Mouse (Mus musculus): ENCODE data around the gene March7.
A peak's percentile ranks its signal among the peaks of the same experiment; 100 is the strongest.

The March7 gene

DNA sequence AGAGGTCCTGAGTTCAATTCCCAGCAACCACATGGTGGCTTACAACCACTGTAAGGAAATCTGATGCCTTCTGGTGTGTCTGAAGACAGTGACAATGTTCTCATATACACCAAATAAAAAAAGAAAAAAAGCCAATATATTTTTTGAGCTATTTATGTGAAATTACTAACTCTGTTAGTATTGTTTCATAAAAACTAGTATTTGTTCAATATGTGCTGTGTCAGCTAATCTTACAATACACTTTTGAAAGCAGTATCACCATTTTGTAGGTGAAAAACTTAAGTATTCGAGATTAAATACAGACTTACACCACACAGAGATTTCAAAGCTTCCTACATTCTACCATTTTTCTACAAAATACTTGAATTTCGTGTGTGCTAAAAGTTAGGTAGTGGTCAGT, 5.0 kb downstream of the March7 start:
- no peak for DNase-seq (ENCODE audit: low read depth, low spot score)

DNA sequence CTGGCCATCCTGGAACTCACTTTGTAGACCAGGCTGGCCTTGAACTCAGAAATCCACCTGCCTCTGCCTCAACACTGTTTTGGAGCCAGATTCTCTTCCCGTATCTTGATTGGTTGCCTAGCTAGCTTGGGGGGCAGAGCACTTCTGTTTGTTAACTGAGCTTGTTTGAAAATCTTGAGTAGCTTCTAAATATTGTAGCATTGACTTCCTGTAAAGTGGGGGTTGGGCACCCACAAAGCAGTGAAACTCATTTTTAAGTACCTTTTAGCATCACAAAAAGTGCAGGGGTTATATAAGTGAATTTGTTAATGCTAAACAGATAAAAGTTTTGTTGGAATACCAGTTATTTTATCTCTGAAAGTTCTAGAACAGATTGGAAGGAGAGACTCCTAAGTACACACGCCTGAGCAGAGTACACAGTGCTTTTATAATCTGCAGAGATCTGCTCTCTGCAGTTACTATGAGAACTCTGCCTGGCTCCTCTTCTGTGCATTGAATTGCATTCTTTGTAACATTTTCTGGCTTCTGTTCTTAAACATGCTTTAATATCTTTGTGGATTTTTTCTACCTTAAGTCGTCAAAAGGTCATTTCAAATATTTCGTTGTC, 7.0 kb downstream of the March7 start:
- peak; percentile 42 for DNase-seq (ENCODE audit: low read depth, low spot score)

DNA sequence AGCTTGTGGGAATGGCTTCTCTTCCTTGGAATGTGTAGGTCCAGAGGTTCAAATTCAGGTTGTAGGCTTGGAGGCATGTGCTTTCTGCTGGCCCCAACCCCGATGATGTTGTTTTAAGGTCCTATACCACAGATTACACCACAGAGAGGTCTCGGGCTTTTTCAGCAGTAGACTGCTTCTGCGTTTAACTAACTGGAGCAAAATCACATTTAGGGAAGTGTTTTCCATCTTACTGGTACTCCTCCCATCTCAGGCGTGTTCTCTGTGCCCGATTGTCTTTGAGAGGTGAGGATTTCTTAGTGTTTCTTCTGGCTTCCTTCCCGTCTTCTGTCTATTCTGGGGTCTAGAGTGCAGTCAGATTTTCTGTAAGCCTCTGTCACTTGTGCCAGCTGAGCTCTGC, 7.9 kb downstream of the March7 start:
- DNase-seq (ENCODE audit: low read depth, low spot score): no peak

DNA sequence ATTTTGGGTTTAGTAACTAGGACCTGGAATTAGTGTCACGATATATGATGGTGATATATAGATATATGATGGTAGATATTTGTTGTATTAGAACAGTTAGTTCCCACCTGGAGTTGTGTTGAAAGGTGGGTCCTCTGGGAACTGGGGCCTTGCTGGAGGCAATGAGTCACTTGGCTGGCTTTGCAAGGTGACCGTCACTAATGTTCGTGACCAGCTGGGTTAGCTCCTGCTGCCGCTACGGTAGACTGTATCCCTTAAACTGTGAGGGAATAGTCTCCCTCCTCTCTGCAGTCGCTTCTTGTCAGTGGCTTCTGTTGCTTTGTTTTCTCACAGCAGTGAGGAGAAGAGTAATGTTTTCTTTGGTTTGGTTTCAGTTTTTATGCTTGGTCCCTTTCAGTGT, 11.5 kb downstream of the March7 start:
- no peak for DNase-seq (ENCODE audit: low read depth, low spot score)

DNA sequence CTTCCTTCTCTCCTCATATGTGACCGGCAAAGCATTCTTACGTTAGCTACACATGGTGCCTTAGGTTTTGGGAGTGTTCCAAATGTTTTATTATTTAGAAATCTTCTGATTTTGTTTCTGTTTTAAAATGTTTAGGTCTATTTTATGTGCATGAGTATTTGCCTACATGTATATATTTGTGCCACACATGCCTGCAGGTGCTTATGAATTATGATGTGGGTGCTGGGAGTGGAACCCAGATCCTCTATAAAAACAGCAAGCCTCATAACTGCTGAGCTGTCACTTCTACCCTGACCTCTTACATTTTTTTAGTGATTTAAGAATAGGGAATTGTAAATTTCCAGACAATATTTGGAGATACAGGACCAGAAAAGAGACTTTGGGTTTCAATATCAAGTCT, 12.3 kb downstream of the March7 start:
- DNase-seq (ENCODE audit: low read depth, low spot score): no peak

DNA sequence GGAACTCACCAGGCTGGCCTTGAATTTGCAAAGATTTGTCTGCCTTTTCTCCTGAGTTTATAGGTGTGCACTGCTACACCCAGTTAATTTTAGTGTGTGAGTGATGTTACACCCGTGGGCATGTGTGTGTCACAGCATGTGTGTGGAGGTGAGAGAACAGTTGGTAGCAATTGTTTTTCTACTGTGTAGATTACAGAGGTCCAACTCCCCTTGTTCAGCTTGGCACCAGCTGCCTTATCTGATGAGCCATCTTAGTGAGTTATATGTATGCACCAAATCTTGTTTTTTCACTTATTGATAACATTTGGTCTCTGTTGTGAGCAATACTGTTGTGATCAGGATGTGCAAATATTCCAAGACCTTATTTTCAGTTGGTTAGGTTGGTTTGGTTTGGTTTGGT, 13.8 kb downstream of the March7 start:
- DNase-seq (ENCODE audit: low read depth, low spot score): no peak

DNA sequence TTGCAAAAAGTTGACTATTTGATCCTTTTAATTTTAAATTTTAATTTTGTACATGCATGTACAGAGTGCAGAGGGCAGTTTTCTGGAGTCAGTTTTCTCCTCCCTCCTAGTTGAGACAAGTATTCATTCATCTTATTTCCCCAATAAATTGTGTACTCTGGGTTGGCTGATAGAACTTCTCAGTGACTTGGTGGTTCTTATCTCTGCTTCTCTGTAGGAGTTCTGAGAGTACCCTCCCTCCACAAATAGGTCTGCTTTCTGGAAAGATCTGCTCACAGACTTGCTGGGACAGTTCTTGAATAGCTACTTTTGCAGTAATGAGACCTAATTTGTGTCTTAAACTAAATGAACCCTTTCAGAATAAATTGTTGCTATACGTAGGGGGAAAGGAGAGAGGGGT, 18.8 kb downstream of the March7 start:
- DNase-seq (ENCODE audit: low read depth, low spot score): no peak

DNA sequence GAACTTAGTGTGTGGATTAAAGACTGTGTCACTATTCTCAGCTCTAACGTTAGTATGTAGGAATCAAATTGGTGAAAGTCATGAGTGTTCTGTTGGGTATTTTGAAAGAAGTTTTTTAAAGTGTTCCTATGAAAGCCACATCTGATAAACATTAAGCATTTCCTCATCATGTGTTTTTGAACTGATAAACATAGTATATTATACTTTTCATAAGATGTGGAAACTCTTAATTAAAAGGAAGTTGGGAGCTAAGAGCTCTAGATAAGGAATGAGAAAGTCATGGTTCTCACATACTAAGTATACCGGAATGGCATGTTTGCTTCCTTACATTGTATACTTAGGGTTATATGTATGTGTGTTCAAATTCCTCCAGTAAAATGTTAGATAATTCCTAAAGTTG, 20.7 kb downstream of the March7 start:
- DNase-seq (ENCODE audit: low read depth, low spot score): no peak

DNA sequence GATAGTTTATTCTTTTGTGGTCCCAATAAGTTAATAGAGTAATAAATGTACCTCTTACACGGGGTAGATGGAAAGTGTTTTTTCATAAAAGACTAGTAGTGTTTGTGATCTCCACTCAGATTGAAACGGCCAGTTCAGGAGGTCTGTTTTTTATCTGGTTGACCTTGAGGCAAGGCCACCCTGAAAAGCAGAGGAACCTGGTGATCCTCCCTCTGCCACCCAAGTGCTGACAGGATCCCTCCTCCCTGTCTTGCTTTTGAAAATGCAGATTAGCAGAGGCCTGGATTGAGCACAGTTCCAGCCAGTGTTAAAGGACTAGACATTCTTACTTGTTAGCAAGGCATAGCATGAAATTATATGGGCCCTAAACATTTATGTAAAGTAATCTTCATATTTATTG, 23.5 kb downstream of the March7 start:
- no peak for DNase-seq (ENCODE audit: low read depth, low spot score)

DNA sequence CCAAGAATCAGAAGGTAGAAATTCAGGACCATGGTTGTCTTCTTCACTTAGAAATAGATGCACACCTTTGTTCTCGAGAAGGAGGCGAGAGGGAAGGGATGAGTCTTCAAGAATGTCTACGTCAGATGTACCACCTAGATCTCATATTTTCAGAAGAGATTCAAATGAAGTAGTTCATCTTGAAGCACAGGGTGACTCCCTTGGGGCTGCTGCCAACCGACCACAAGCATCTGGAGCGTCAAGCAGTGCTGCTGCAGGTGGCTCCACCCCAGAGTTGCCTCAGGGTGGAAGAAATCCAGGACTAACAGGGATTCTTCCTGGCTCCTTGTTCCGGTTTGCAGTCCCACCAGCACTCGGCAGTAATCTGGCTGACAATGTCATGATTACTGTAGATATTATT, 24.8 kb downstream of the March7 start:
- no peak for DNase-seq (ENCODE audit: low read depth, low spot score)

DNA sequence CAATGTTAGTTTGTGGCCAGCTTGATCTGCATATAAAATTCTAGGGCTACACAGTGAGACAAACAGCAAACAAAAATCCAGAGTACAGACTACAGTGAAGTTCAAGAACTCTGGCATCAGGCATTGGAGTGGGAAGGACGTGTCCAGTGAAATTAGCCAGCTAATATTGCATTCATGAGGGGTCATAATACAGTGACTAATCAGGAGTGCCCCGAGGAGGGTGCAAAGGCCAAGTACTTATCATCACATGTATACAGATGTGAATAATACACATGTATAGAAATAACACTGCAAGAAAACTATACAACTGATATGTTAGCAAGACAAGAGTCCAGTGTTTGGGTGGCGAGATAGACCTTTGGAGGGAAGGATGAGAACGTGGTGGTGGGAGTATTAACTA, 43.1 kb downstream of the March7 start:
- DNase-seq (ENCODE audit: low read depth, low spot score): no peak

DNA sequence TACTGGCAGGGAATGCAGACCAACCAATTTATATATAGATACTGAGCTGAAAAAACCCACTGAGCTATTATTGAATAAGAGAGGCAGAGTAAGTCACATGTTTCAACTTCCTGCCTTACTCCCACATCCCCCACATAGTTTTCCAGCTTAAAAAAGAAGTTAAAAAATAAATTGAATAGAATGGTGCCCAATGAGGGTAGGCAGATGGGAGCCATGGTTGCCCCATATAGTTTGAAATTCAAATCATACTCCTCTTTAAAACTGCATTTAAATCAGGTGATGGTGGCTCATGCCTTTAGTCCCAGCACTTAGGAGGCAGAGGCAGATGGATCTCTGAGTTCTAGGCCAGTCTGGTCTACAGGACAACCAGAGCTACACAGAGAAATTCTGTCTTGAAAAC, 43.8 kb downstream of the March7 start:
- DNase-seq (ENCODE audit: low read depth, low spot score): no peak

DNA sequence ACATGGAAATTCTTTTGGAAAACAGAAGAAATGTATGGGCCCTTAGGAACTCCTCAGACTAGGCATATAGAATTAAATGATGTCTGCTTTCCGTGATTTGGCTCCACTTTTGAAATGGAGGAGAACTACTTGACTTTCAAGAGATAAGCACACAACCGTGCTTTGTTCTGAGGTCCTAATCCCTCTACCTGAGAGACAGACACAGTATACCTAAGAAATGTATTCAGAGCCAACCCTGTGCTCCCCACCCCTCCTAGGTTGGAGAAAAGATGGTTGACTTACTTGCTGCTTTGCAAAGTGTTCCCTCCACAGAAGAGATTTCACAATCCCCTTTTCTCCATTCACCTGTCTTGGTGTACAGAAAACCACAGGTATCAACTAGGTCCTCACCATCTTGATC, 47.1 kb downstream of the March7 start:
- no peak for DNase-seq (ENCODE audit: low read depth, low spot score)

DNA sequence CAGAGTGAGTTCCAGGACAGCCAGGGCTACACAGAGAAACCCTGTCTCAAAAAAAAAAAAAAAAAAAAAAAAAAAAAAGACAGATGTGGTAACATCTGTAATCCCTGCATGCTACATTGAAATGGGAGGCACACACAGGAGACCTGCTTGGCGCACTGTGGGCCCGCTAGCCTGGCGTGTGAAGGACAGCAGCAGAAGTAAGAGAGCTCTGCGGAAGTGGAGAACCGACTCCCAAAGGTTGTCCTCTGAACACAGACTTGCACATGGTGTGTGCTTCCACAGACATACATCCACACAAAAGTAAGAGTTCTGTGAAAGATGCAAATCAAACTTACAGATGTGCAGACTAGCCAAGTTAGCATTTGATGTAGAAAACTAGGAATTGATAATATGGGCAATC, 49.5 kb downstream of the March7 start:
- no peak for DNase-seq (ENCODE audit: low read depth, low spot score)

DNA sequence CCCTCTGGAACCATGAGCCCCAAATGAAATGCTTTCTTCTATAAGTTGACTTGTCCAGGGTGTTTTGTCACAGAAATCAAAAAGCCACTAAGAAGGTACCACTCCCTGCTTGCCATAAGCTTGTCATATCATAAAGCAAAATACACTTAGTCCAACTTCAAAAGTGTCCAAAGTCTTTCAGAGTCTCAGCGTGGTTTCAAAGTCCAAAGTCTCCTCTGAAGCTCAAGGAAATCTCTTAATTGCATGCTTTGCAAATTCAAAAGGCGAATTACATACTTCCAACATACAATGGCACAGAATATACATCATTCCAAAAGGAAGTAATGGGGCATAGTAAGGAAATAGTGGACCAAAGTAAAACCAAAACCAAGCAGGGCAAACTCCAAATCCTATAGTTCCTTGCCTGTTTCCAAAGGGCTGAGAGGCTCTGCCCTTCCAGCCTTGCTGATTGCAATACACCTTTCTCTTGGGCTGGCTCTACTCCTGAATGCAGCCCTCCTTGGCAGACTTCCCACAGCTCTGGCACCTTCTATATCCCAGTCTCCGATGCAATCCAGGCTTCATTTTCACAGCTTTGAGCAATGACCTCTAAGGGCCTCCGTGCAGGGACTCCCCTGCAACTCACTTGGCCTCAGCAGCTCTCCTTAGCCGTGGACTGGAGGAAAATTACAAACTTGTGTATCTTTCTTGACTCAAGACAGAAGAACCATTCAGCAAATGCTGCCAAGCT, 51.1 kb downstream of the March7 start:
- no peak for DNase-seq (ENCODE audit: low read depth, low spot score)

DNA sequence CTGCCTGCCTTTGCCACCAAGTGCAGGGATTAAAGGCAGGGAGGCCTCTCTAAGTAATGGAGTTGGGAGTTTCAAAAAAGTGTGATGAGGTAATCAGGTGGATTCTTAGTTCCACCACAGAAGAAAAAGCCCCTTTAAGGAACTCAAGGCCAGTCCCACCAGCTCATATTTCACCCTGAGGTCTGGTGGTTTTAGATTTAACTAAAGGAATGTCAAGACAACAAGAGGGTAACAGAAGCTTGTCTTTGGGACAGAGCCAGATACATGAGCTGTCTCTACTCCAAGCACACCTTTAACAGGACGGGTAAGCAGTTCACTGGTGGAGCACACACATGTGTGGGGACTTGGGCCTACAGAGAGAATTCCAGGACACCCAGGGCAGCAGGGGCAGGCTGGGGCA, 57.9 kb downstream of the March7 start:
- no peak for DNase-seq (ENCODE audit: low read depth, low spot score)

DNA sequence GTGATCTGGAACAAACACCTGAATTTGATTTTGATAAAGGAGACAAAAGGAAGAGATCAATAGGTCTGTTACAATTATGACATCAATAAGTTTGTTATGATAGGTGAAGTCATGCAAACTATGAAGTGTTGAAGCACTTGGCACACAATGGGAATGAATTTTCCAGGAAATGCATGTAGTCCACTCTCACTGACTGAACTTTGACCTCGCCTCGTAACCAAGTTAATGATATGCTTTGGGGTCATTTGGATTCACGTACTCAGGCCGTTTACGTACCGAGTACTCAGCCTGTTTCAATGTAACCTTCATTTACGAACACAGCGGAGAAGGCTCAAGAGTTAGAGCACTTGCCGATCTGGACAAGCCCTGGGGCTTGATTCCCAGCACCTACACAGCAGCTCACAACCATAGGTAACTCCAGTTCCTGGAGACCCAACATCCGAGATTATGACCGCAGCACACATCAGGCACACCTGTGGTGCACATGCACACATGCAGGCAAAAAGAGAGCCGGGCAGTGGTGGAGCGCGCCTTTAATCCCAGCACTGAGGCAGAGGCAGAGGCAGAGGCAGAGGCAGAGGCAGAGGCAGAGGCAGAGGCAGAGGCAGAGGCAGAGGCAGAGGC, 60.3 kb downstream of the March7 start:
- DNase-seq (ENCODE audit: low read depth, low spot score): no peak

DNA sequence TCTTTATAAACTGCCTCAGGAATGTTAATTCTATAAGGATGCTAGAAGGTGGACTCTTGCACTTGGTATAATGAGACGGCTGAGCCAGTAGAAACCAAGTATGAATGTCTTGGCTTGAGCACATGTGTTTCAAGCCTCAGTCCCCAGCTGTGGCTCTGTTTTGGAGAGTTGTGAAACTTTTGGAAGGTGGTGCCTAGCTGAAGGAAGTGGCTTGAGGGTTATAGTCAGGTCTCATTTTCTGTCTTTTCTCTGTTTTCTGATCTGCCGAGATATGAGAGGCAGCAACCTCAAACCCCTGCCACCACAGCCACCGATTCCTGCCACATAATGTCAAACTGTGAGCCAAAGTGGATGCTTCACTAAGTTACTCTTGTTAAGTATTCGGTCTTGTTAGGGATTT, 68.9 kb downstream of the March7 start:
- no peak for DNase-seq (ENCODE audit: low read depth, low spot score)

DNA sequence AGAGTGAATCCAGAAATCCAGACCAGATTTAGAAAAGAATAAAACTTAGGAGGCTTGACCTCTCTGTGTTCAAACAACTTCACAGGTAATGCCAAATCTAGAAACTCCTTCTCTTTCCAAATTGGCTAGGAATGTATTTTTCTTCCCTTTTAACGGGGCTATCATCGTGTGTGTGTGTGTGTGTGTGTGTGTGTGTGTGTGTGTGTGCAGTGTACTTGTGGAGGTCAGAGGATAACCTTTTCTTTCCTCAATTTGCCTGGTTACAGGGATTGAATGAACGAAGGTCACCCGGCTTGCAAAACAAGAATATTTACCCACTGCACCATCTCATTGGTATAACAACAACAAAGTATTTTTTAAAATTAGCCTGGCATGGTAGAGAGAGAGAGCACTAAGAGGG, 72.9 kb downstream of the March7 start:
- no peak for DNase-seq (ENCODE audit: low read depth, low spot score)

DNA sequence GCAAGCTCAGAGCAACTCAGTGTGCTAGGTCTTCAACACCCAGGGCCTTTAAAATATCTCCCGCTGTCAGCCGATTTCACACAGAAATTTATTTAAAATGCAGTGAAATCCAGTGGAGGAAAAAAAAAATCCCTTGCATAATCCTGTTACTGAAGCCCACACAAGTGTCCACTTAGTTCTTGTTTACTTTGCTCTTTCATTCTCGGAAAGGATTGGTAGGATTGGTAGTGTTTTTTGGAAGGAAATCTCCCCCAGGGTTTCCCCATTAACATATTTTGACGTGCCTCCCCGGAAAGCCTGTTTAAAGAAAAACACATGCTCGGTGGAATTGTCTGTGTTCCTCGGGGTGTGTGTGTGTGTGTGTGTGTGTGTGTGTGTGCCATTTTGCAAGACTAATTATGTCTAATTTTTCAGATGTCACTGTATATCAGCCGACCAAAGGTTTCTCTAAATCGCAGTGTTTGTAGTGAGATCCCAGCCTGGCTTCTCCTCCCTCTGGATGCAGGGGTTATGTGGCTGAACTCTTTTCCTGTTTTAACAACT, 73.6 kb downstream of the March7 start:
- no peak for DNase-seq (ENCODE audit: low read depth, low spot score)

DNA sequence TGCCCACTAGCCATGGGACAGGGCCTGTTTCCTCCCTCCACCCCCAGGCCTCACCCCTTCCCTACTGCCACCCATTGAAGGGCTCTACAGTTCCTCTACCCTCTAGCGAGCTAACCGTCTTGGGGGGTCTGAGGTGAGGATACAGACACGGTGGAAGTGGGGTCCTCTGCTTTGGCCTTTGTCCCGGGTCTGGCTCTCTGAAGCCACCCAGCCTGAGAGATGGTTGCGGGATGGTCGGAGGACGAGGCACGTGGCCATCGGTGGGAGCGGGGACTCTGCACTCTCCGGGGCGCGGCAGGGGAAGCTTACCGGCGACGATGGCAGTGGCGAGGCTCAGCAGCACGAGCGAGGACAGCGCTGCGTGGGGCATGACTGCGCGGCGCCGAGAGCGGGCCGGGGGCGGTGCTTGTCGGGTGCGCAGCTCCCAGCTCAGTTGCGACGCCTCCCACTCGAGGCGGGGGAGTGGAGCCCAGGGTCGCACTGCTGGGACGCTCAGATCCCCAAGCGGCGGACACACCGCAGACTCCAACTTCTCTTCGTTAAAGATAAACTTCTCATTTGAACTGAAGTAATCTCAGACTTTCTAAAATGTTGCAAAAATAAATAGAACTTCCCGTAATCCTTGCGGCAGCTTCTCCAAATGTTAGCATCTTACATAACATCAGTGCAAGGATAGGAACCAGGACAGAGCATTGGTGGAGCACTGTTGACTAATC, 74.2 kb downstream of the March7 start:
- DNase-seq (ENCODE audit: low read depth, low spot score): no peak

DNA sequence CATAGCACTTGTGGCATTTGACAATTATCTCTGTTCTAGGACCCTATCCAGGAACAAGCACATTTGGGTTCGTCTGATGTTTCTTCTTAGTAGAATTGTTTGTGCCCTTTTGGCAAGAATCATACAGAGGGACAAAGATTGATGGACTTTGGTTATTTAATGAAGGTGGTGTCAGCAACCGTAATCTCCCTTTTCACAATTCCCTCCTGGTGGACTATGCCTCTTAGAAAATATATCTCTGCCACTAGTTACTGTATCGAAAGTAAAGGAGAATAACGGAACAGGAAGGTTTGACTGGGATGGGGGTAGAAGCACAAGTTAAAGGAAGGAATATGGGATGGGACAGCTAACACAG, 74.8 kb downstream of the March7 start, which contains the start of gene Cd302:
Gene Cd302, minus strand, starts transcription at position 22 of the 355 bp plus-strand sequence.
- no peak for DNase-seq (ENCODE audit: low read depth, low spot score)
